Mouse (Mus musculus) spleen, adult 2 months (tissue): ENCODE data around the gene Serinc3.

Experiments used
- CTCF ChIP-seq: fragments of 200-500 bp; IDR thresholded peaks from 2 replicates; pipeline ENCODE4 v1.5.1; 2011; ENCODE audit warnings: mild to moderate bottlenecking, inconsistent platforms; ENCODE audit not compliant: insufficient read depth, insufficient read length, insufficient replicate concordance; ENCODE audit errors: extremely low read depth
- POLR2A ChIP-seq: fragments of 200-500 bp; IDR thresholded peaks from 2 replicates; pipeline ENCODE4 v1.6.1; 2011; ENCODE audit warnings: low read depth, low read length, inconsistent platforms

DNA sequence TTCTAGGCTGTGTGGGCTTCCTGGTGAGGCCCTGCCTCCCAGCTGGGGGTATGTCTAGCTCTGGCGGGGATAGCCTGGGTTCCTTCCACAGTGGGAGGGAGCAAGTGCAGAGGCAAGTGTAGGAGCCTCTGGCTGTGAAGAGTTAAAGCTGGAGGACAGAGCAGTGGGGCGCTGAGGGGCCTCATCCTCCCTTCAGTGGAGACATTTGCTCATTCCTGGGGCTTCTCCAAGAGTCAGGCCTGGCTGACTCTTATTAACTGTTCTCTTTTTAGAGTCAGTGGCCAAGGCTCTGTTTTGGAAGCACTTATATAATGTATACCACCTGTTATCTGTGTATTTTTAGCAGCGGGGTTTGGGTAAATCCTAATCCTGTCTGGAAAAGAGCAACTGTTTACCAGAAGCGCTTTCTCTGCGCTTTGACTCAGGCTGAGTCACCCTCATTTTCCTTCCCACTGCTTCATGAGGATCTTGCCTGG is 30.3 kb upstream of the Serinc3 start:
- TF ChIP-seq CTCF, result no peak
- TF ChIP-seq POLR2A, result no peak
